Mouse (Mus musculus): ENCODE measurements at regions not wholly inside any gene's neighbourhood (a gene's known extent, or its start where the extent isn't known, plus 50 kb on each side); places are given as distances from the start of the nearest gene placed in this dataset.

- TF ChIP-seq POLR2A (IDR thresholded peaks at IDR 0.05; ENCODE audit: low read depth, low read length) (no peak), CTCF (conservative IDR thresholded peaks at IDR 0.05 in 1 of 2, IDR thresholded peaks at IDR 0.05 in 1 of 2; ENCODE audit: low read depth in 2 of 2, low read length in 2 of 2) (no peak), UBTF (IDR thresholded peaks at IDR 0.05; ENCODE audit: low read depth, low read length) (no peak), CHD2 (IDR thresholded peaks at IDR 0.05; ENCODE audit: low read length) (no peak), MEF2A (IDR thresholded peaks at IDR 0.05; ENCODE audit: borderline replicate concordance, low read depth, low read length) (no peak), EP300 (IDR thresholded peaks at IDR 0.05; ENCODE audit: low read length) (no peak), CHD1 (IDR thresholded peaks at IDR 0.05; ENCODE audit: low read depth, low read length) (no peak), ZNF384 (IDR thresholded peaks at IDR 0.05; ENCODE audit: low read depth, low read length) (no peak), TBP (conservative IDR thresholded peaks at IDR 0.05; ENCODE audit: low read depth, low read length) (no peak), NELFE (IDR thresholded peaks at IDR 0.05; ENCODE audit: low read depth, low read length) (no peak), E2F4 (IDR thresholded peaks at IDR 0.05; ENCODE audit: insufficient replicate concordance, low read depth, low read length) (no peak), BHLHE40 (IDR thresholded peaks at IDR 0.05; ENCODE audit: low read depth, low read length) (no peak)
Measured at GRCm38 (mm10) chr11:56280216-56280615, 239.4 kb upstream of the Nmur2 start.
